Mouse (Mus musculus) embryonic facial prominence, embryonic 10.5 days (tissue): ENCODE measurements around the gene Klhdc8a. TPM values are rescaled to one million over a fixed set of nuclear protein-coding genes. Genes with fewer than 3 reads are reported as not detected.
A peak's percentile ranks its signal among the peaks of the same experiment; 100 is the strongest.

Experiments
- DNase-seq: peaks from one replicate; pipeline ENCODE4 v3.0.0-alpha.2; 2017; ENCODE audit warnings: low spot score
- H3K27ac ChIP-seq: fragments of 300-500 bp; sonication (generic); replicated peaks from 2 replicates; pipeline ENCODE4 v1.5.1; 2016; ENCODE audit warnings: mild to moderate bottlenecking
- H3K27me3 ChIP-seq: fragments of 300-500 bp; sonication (generic); replicated peaks from 2 replicates; pipeline ENCODE4 v1.6.1; 2016; ENCODE audit warnings: low read depth, mild to moderate bottlenecking; ENCODE audit not compliant: poor library complexity, severe bottlenecking
- H3K36me3 ChIP-seq: fragments of 300-500 bp; sonication (generic); replicated peaks from 2 replicates; pipeline ENCODE4 v1.6.1; 2016; ENCODE audit warnings: mild to moderate bottlenecking, moderate library complexity
- H3K4me1 ChIP-seq: fragments of 300-500 bp; sonication (generic); 2 replicates; pipeline ENCODE4 v1.6.1; 2016
- H3K4me3 ChIP-seq: fragments of 300-500 bp; sonication (generic); 2 replicates; pipeline ENCODE4 v1.5.1; 2016; ENCODE audit warnings: mild to moderate bottlenecking, moderate library complexity
- H3K9me3 ChIP-seq: fragments of 300-500 bp; sonication (generic); 2 replicates; pipeline ENCODE4 v1.6.1; 2016; ENCODE audit warnings: mild to moderate bottlenecking
- WGBS: fragments of 180-500 bp; shearing (Covaris S2); methylation state at CpG from one replicate; pipeline ENCODE4 v1.1.7; 2016; 5-methylcytosine and 5-hydroxymethylcytosine counted together
- polyA plus RNA-seq: library from polyadenylated mRNA; unstranded; fragments of >200 nt; fragmentation: Nextera tagmentation; extraction: Ambion mirVana; gene quantifications from 2 replicates; pipeline ENCODE4 v1.2.1, GENCODE M21; 2016

Klhdc8a gene
- polyA plus RNA-seq, 1 experiment from 2014 or later, result 0.46 TPM

DNA sequence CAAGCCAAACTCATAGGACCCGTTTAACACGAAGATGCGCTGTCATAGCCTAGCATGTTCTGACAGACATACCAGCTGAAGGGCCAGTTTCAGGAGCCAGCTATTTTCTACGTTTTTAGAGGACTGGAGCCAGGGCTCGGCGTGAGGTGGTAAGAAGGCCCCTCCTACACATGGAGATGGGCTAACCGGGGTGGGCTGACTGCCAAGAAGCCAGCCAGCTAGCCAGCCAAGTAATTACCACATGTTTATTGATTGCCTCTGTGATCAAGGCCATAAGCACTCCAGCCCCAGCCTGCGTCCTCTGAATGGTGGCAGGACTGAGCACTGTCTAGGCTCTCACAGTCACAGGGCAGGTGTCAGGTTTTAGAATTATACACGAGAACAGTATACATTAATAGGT lies 28.4 kb downstream of the Klhdc8a start:
- no peaks in the 10 kb centered on the region for H3K9me3 ChIP-seq
- 87% methylated on average over 9 of the region's 9 CpGs for WGBS
- no peak for DNase-seq
- peak overlapping the region; percentile 78 for H3K27ac ChIP-seq
- no peak overlapping the region for H3K4me3 ChIP-seq
- no peaks in the 10 kb centered on the region for H3K27me3 ChIP-seq
- H3K4me1 ChIP-seq, result peaks cover 83% of the 10 kb centered on the region
- H3K36me3 ChIP-seq, result peaks cover 67% of the 10 kb centered on the region

DNA sequence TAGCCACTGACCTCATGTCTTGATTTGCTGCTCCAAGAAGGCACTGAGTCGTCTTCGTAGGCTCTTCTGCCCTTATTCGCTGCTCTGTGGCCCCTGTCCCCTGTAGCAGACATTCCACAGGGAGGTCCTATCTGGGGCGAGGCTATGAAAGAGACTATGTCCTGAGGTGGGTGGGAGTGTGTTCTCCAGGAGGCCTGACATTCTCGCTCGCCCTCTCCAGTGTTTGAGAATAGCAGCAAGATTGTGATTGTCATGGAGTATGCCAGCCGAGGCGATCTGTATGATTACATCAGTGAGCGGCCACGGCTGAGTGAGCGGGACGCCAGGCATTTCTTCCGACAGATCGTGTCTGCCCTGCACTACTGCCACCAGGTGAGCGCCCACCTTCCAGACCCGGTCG lies 29.1 kb downstream of the Klhdc8a start:
- 89% methylated on average over 17 of the region's 17 CpGs for WGBS
- no peak for DNase-seq
- Histone ChIP-seq H3K36me3 (peaks cover 74% of the 10 kb centered on the region), H3K27me3 (no peaks in the 10 kb centered on the region), H3K4me3 (no peak overlapping the region), H3K9me3 (no peaks in the 10 kb centered on the region), H3K4me1 (peaks cover 83% of the 10 kb centered on the region), H3K27ac (peak overlapping the region; percentile 40; the same call in 1 of the 2 replicates)

DNA sequence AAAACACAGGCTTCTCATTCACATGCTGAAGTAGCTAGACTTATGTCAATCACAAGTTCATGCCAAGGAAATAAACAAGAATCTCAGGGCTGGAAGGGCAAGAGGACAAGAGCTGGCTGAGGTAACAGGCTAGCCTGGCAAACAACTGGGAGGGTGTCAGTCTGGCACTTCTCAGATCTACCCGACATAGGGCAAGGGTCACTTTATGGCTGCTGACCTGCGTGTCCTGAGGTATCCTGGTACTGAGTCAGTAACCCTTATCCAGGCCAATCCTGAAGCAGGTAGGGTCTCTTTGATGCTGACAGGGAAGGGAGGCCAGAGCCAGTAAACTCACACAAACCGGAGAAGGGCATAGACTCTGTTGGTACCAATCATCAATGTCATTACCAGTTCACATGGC lies 30.1 kb downstream of the Klhdc8a start:
- H3K27me3 ChIP-seq, result no peaks in the 10 kb centered on the region
- H3K27ac ChIP-seq, result no peak overlapping the region
- no peaks in the 10 kb centered on the region for H3K9me3 ChIP-seq
- peaks cover 83% of the 10 kb centered on the region for H3K4me1 ChIP-seq
- H3K4me3 ChIP-seq, result no peak overlapping the region
- DNase-seq, result no peak
- 75% methylated on average over 3 of the region's 3 CpGs for WGBS
- peaks cover 76% of the 10 kb centered on the region for H3K36me3 ChIP-seq

DNA sequence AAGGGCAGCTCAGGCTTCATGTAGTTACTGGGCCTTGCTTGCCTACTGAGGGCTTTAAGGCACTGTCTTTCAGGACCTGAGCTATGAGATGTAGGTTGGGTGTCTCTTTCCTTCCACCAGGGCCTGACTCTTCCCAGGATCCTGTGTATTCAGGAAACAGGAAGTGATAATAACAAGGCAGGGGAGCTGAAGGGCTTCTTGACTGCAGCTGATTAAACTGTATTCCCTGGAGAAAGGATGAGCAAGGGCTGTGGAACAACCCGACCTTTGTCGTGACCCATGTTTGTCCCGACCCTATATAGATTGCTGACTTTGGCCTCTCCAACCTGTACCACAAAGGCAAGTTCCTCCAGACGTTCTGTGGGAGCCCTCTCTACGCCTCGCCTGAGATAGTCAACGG lies 31.2 kb downstream of the Klhdc8a start:
- H3K4me1 ChIP-seq, result peaks cover 83% of the 10 kb centered on the region
- H3K4me3 ChIP-seq, result no peak overlapping the region
- H3K36me3 ChIP-seq, result peaks cover 76% of the 10 kb centered on the region
- no peaks in the 10 kb centered on the region for H3K9me3 ChIP-seq
- DNase-seq, result no peak
- WGBS, result 79% methylated on average over 7 of the region's 7 CpGs
- no peaks in the 10 kb centered on the region for H3K27me3 ChIP-seq
- H3K27ac ChIP-seq, result 0 out of 2 replicates have a peak overlapping the region, but pooled peaks have one; percentile 8

DNA sequence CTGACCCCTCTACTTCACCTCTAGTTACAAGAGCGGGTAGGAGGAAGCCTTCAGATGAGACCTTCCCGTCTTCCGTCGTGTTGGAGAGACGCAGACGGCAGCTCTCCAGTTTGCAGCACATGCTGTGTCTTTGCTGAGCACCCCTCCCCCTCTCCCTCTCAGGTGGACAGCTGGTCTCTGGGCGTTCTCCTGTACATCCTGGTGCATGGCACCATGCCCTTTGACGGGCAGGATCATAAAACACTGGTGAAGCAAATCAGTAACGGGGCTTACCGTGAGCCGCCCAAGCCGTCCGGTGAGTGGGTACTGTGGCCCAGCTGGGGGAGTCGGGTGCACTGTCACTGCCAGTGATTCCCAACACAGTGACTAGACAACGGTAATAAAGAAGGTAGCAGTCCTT lies 32.0 kb downstream of the Klhdc8a start:
- WGBS, result 89% methylated on average over 15 of the region's 15 CpGs
- Histone ChIP-seq H3K36me3 (peaks cover 70% of the 10 kb centered on the region), H3K27me3 (no peaks in the 10 kb centered on the region), H3K27ac (peak overlapping the region; percentile 32; the same call in 1 of the 2 replicates), H3K4me1 (peaks cover 85% of the 10 kb centered on the region), H3K9me3 (no peaks in the 10 kb centered on the region), H3K4me3 (no peak overlapping the region)
- DNase-seq, result no peak

DNA sequence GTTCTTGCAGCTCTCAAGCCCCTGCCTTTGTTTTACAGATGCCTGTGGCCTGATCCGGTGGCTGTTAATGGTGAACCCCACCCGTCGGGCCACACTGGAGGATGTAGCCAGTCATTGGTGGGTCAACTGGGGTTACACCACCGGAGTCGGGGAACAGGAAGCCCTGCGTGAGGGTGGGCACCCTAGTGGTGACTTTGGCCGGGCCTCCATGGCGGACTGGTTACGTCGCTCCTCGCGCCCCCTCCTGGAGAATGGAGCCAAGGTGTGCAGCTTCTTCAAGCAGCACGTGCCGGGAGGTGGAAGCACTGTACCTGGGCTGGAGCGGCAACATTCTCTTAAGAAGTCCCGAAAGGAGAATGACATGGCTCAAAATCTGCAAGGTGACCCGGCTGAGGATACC lies 32.9 kb downstream of the Klhdc8a start:
- Histone ChIP-seq H3K9me3 (no peaks in the 10 kb centered on the region), H3K27me3 (no peaks in the 10 kb centered on the region), H3K4me1 (peaks cover 85% of the 10 kb centered on the region), H3K27ac (peak overlapping the region; percentile 72; the same call in 1 of the 2 replicates), H3K4me3 (no peak overlapping the region), H3K36me3 (peaks cover 61% of the 10 kb centered on the region)
- 83% methylated on average over 17 of the region's 17 CpGs for WGBS
- DNase-seq, result no peak

DNA sequence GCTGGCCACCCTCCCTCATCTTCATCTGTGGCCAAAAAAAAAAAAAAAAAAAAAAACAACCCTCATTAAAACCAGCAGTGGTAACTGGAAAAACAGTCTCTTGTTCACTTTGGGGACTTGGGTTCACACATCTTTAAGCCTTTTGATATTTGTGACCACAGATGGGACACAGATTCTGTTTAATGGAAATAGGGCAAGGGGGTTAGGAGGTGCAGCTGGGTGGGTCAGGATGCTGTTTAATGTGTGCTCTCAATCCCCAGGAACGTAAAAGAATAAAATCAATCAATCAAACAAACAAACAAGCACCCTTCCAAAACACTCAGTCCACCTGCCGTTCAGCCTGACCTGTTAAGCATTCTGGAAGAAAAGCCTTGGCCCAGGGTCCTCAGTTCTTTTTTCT lies 34.8 kb downstream of the Klhdc8a start:
- Histone ChIP-seq H3K9me3 (no peaks in the 10 kb centered on the region), H3K36me3 (peaks cover 42% of the 10 kb centered on the region), H3K27me3 (no peaks in the 10 kb centered on the region), H3K27ac (peak overlapping the region; percentile 83), H3K4me3 (peak overlapping the region; percentile 23), H3K4me1 (peaks cover 90% of the 10 kb centered on the region)
- WGBS, result 6% methylated on average over 2 of the region's 2 CpGs
- no peak for DNase-seq

DNA sequence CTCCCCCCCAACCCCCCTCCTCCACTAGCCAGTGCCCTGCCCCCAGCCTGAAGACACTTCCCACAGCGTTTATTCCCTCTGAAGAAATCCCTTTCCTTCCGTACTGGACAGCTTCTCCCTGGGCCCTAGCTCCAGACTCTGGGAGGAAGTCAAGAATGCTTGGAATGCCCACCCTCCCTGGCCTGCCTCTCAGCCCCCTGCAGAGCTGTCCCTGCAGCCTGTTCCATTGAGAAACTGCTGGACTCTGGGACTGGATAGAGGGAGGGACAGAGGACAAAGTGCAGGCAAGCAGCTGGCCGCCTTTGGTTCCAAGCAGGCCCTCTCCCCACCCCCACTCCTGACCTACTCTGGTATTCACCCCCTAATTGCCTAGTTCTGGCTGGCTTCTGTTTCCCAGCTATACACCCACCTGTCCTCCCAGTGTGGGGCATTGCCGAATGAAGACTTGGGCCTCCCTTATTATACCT lies 35.3 kb downstream of the Klhdc8a start:
- Histone ChIP-seq H3K4me1 (peaks cover 90% of the 10 kb centered on the region), H3K27ac (peak overlapping the region; percentile 83), H3K9me3 (no peaks in the 10 kb centered on the region), H3K27me3 (no peaks in the 10 kb centered on the region), H3K36me3 (peaks cover 37% of the 10 kb centered on the region), H3K4me3 (peak overlapping the region; percentile 23)
- DNase-seq, result peak; percentile 81
- 3% methylated on average over 4 of the region's 4 CpGs for WGBS

DNA sequence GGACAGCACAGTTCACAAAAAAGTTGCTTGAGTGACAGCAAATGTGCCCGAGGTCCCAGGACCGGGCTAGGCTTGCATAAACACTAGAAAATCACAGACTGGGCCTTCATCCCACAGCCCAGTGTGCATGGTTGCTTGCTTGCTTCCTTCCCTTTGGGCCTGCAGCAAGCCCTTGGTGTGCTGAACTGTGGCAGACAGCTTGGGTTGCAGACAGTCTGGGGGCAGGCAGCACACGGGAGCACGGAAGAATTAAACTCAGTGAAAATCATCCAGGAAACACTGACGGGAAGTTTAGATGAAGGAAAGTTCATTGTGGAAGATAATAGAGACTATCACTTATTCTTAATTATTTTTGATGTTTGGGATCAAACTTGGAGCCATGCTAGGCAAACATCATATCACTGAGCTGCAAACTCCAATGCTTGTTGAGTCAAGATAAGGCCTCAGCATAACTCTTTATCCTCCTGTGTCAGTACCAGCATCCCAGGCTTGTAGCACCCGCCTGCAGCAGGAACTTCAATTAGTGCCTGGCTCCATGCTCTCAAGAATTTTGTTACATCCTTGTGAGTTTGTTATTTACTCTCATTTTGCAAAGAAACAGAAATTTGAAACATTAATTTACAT lies 35.9 kb downstream of the Klhdc8a start:
- 18% methylated on average over 6 of the region's 6 CpGs for WGBS
- no peak for DNase-seq
- no peaks in the 10 kb centered on the region for H3K9me3 ChIP-seq
- no peaks in the 10 kb centered on the region for H3K27me3 ChIP-seq
- peaks cover 33% of the 10 kb centered on the region for H3K36me3 ChIP-seq
- H3K27ac ChIP-seq, result peak overlapping the region; percentile 83
- peak overlapping the region; percentile 23 for H3K4me3 ChIP-seq
- H3K4me1 ChIP-seq, result peaks cover 88% of the 10 kb centered on the region

DNA sequence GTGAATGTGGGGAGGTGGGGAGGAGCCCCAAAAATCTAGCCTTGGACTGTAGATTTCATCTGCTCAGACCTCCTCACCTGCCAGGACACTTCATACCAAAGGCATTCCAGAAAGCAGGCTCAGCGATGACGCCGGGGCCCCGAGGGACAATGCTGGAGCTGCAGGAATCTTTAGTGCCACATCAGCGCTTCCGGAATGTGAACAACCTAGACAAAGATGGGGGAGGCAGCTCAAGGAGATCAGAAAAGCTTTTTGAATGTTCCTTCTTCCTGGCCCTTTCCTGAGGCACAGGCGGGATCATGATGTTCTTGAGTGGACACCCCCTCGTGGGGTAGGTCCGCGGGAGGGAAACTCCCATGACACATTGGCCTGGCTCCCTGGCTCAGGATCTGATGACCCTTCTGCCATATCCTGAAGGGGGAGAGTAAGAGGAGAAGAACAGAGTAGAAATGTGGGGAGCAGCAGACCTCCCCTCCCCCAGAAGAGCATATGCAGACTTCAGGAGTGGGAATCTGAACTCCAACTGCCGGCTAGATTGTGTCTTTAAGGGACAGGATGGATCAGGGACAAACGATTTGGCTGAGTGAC lies 37.0 kb downstream of the Klhdc8a start:
- H3K36me3 ChIP-seq, result peaks cover 22% of the 10 kb centered on the region
- H3K4me3 ChIP-seq, result no peak overlapping the region
- WGBS, result 58% methylated on average over 12 of the region's 12 CpGs
- DNase-seq, result peak; percentile 49
- H3K4me1 ChIP-seq, result peaks cover 76% of the 10 kb centered on the region
- H3K27ac ChIP-seq, result peak overlapping the region; percentile 83
- H3K27me3 ChIP-seq, result no peaks in the 10 kb centered on the region
- H3K9me3 ChIP-seq, result no peaks in the 10 kb centered on the region

DNA sequence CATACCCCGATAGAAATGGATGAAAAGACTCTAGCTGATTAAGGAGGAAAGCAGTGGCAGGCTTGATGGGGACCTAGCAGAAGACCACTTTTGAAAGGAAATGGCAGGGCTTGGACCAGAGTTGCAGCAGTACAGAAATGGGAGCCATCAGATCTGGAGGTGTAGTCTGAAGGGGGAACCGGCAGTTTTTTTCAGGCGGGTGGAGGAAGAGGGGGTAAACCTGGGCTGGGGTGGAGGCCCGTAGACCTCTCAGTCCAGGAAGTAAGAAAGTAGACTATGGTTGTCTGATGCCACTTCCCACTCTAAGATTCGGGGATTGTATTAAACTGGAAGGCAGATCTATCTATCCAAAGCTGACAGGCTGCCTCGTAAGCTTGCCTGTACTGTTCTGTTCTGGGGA lies 38.5 kb downstream of the Klhdc8a start:
- no peak overlapping the region for H3K4me3 ChIP-seq
- no peak for DNase-seq
- H3K36me3 ChIP-seq, result peaks cover 7% of the 10 kb centered on the region
- no peaks in the 10 kb centered on the region for H3K9me3 ChIP-seq
- H3K4me1 ChIP-seq, result peaks cover 67% of the 10 kb centered on the region
- WGBS, result 80% methylated on average over 6 of the region's 6 CpGs
- H3K27ac ChIP-seq, result 0 out of 2 replicates have a peak overlapping the region, but pooled peaks have one; percentile 52
- H3K27me3 ChIP-seq, result no peaks in the 10 kb centered on the region

DNA sequence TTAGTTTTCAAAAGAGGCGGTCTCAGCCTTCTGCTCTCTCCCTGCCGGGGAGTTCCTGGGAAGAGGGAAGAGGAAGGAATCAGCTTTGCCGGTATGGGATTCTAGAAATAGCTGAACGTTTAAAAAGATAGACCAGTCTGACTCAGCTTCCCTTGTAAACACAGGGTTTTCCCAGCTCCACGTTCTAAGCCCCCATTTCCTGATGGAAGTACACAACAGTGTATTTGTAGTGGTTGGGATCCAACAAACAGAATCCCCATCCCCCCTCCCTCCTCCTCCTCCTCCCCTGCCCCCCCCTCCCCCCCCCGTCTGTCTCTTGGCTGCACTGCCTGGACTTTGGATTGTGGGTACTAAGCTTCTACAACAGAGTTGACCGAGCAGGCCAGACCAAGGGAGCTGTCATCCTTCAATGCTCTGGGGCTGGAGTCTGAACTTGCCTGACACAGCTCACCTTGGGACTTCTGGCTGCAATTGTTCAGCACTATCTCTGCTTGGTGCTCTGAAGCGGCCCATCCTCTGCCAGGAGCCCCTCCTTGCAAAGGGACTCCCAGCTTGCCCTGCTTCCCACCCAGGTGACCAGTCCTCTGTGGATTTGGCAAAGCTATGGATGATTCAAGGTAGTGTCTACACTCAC lies 39.7 kb downstream of the Klhdc8a start:
- 50% methylated on average over 8 of the region's 8 CpGs for WGBS
- H3K27me3 ChIP-seq, result no peaks in the 10 kb centered on the region
- no peaks in the 10 kb centered on the region for H3K36me3 ChIP-seq
- H3K9me3 ChIP-seq, result no peaks in the 10 kb centered on the region
- peak overlapping the region; percentile 52 for H3K27ac ChIP-seq
- DNase-seq, result no peak
- H3K4me1 ChIP-seq, result peaks cover 56% of the 10 kb centered on the region
- H3K4me3 ChIP-seq, result no peak overlapping the region
